Mouse (Mus musculus) MEL (cell line): ENCODE measurements around the gene Tmem198. TPM values are rescaled to one million over a fixed set of nuclear protein-coding genes. Genes with fewer than 3 reads are reported as not detected.

Source experiments
- DNase-seq: peaks from one replicate; pipeline ENCODE4 v3.0.0; 2011; ENCODE audit warnings: low read depth, low spot score
- H3K27ac ChIP-seq: 2 replicates; pipeline ENCODE4 v1.5.1; 2012; ENCODE audit warnings: low read depth, mild to moderate bottlenecking, control low read depth, low read length, moderate library complexity; ENCODE audit not compliant: control insufficient read depth
- H3K27me3 ChIP-seq, 2 experiments: fragments of 150-350 bp in 1 of 2; sonication (generic) in 1 of 2; 2 replicates each; pipeline ENCODE4 v1.6.1; 2012; ENCODE audit warnings: low read length in 2 of 2, mild to moderate bottlenecking in 2 of 2, improper control_type of control experiment in 1 of 2, moderate library complexity in 1 of 2; ENCODE audit not compliant: insufficient read depth in 2 of 2, control insufficient read depth in 1 of 2
- H3K36me3 ChIP-seq, 2 experiments: 2 replicates each; pipeline ENCODE4 v1.6.1; 2012 to 2014; ENCODE audit warnings: low read length in 2 of 2, improper control_type of control experiment in 1 of 2, inconsistent platforms in 1 of 2, mild to moderate bottlenecking in 1 of 2; ENCODE audit not compliant: insufficient read depth in 2 of 2, control insufficient read depth in 1 of 2
- H3K4me1 ChIP-seq, 2 experiments: fragments of 150-350 bp in 1 of 2; sonication (generic) in 1 of 2; 2 replicates each; pipeline ENCODE4 v1.6.1; 2012; ENCODE audit warnings: low read length in 2 of 2, improper control_type of control experiment in 1 of 2, mild to moderate bottlenecking in 1 of 2; ENCODE audit not compliant: insufficient read depth in 2 of 2, control insufficient read depth in 1 of 2
- H3K4me3 ChIP-seq, 2 experiments: fragments of 150-350 bp in 1 of 2; sonication (generic) in 1 of 2; 2 replicates each; pipeline ENCODE4 v1.5.1; 2012; ENCODE audit warnings: low read depth in 2 of 2, low read length in 2 of 2, mild to moderate bottlenecking in 2 of 2, moderate library complexity in 2 of 2, control low read depth in 1 of 2, improper control_type of control experiment in 1 of 2; ENCODE audit not compliant: control insufficient read depth in 1 of 2, insufficient read depth in 1 of 2
- H3K79me2 ChIP-seq: 2 replicates; pipeline ENCODE4 v1.6.1; 2012; ENCODE audit warnings: mild to moderate bottlenecking, low read length, moderate library complexity; ENCODE audit not compliant: control insufficient read depth, poor library complexity, insufficient read depth
- H3K9ac ChIP-seq: 2 replicates; pipeline ENCODE4 v1.6.1; 2012; ENCODE audit warnings: low read depth, mild to moderate bottlenecking, control low read depth, low read length, moderate library complexity; ENCODE audit not compliant: control insufficient read depth, poor library complexity, severe bottlenecking
- H3K9me3 ChIP-seq: fragments of 150-350 bp; sonication (generic); replicated peaks from 2 replicates; pipeline ENCODE4 v1.6.1; 2012; ENCODE audit warnings: mild to moderate bottlenecking, low read length, improper control_type of control experiment, moderate library complexity; ENCODE audit not compliant: insufficient read depth
- CHD1 ChIP-seq: IDR thresholded peaks from 2 replicates; pipeline ENCODE4 v1.6.1; 2012; ENCODE audit warnings: low read depth, mild to moderate bottlenecking, inconsistent platforms, low read length, improper control_type of control experiment
- CHD2 ChIP-seq: IDR thresholded peaks from 2 replicates; pipeline ENCODE4 v1.6.1; 2011; ENCODE audit warnings: low read length, improper control_type of control experiment
- E2F4 ChIP-seq: IDR thresholded peaks from 2 replicates; pipeline ENCODE4 v1.6.1; 2011; ENCODE audit warnings: low read depth, low read length, improper control_type of control experiment, borderline replicate concordance
- ELF1 ChIP-seq: IDR thresholded peaks from 2 replicates; pipeline ENCODE4 v1.6.1; 2014; ENCODE audit warnings: low read depth, mild to moderate bottlenecking, inconsistent platforms, low read length, improper control_type of control experiment, moderate library complexity
- EP300 ChIP-seq, 2 experiments: IDR thresholded peaks; 2 replicates each; pipeline ENCODE4 v1.6.1; 2011; ENCODE audit warnings: improper control_type of control experiment in 2 of 2, low read length in 2 of 2, low read depth in 1 of 2, mild to moderate bottlenecking in 1 of 2
- ETS1 ChIP-seq: IDR thresholded peaks from 2 replicates; pipeline ENCODE4 v1.6.1; 2012; ENCODE audit warnings: low read depth, mild to moderate bottlenecking, inconsistent platforms, low read length, improper control_type of control experiment, moderate library complexity
- GABPA ChIP-seq: IDR thresholded peaks from 2 replicates; pipeline ENCODE4 v1.6.1; 2012; ENCODE audit warnings: low read depth, mild to moderate bottlenecking, inconsistent platforms, low read length, improper control_type of control experiment, moderate library complexity
- GATA1 ChIP-seq: IDR thresholded peaks from 2 replicates; pipeline ENCODE4 v1.6.1; 2011; ENCODE audit warnings: low read depth, low read length, improper control_type of control experiment
- HCFC1 ChIP-seq: IDR thresholded peaks from 2 replicates; pipeline ENCODE4 v1.6.1; 2012; ENCODE audit warnings: low read depth, mild to moderate bottlenecking, inconsistent platforms, low read length, improper control_type of control experiment, moderate library complexity
- JUND ChIP-seq: IDR thresholded peaks from 2 replicates; pipeline ENCODE4 v1.6.1; 2011; ENCODE audit warnings: low read depth, mild to moderate bottlenecking, improper control_type of control experiment, low read length
- KAT2A ChIP-seq: conservative IDR thresholded peaks from 2 replicates; pipeline ENCODE4 v1.6.1; 2012; ENCODE audit warnings: low read depth, low read length, improper control_type of control experiment, inconsistent platforms
- MAFK ChIP-seq: IDR thresholded peaks from 2 replicates; pipeline ENCODE4 v1.6.1; 2011; ENCODE audit warnings: low read depth, mild to moderate bottlenecking, low read length, improper control_type of control experiment, borderline replicate concordance
- MAX ChIP-seq: IDR thresholded peaks from 2 replicates; pipeline ENCODE4 v1.6.1; 2011; ENCODE audit warnings: low read length, improper control_type of control experiment
- MAZ ChIP-seq: IDR thresholded peaks from 2 replicates; pipeline ENCODE4 v1.6.1; 2012; ENCODE audit warnings: low read depth, mild to moderate bottlenecking, inconsistent platforms, low read length, improper control_type of control experiment
- MEF2A ChIP-seq: IDR thresholded peaks from 2 replicates; pipeline ENCODE4 v1.6.1; 2014; ENCODE audit warnings: low read depth, mild to moderate bottlenecking, inconsistent platforms, low read length, improper control_type of control experiment; ENCODE audit not compliant: poor library complexity, insufficient replicate concordance, severe bottlenecking; ENCODE audit errors: extremely low read depth
- MXI1 ChIP-seq: IDR thresholded peaks from 2 replicates; pipeline ENCODE4 v1.6.1; 2011; ENCODE audit warnings: mild to moderate bottlenecking, low read depth, low read length, improper control_type of control experiment
- MYC ChIP-seq: IDR thresholded peaks from 2 replicates; pipeline ENCODE4 v1.6.1; 2011; ENCODE audit warnings: low read depth, mild to moderate bottlenecking, low read length, improper control_type of control experiment, moderate library complexity
- NELFE ChIP-seq: IDR thresholded peaks from 2 replicates; pipeline ENCODE4 v1.6.1; 2011; ENCODE audit warnings: low read depth, low read length, improper control_type of control experiment
- NRF1 ChIP-seq: IDR thresholded peaks from 2 replicates; pipeline ENCODE4 v1.6.1; 2014; ENCODE audit warnings: low read depth, mild to moderate bottlenecking, inconsistent platforms, low read length, improper control_type of control experiment, moderate library complexity; ENCODE audit not compliant: poor library complexity, insufficient read depth, severe bottlenecking
- POLR2A ChIP-seq, 2 experiments: IDR thresholded peaks; 2 replicates each; pipeline ENCODE4 v1.6.1; 2011 to 2012; ENCODE audit warnings: low read length in 2 of 2, mild to moderate bottlenecking in 2 of 2, control low read depth in 1 of 2, improper control_type of control experiment in 1 of 2, low read depth in 1 of 2, moderate library complexity in 1 of 2; ENCODE audit not compliant: control insufficient read depth in 1 of 2, insufficient read depth in 1 of 2, poor library complexity in 1 of 2
- POLR2AphosphoS5 ChIP-seq: IDR thresholded peaks from 2 replicates; pipeline ENCODE4 v1.6.1; 2012; ENCODE audit warnings: low read depth, borderline replicate concordance, mild to moderate bottlenecking, inconsistent platforms, low read length, moderate library complexity, mixed read lengths
- RAD21 ChIP-seq: IDR thresholded peaks from 2 replicates; pipeline ENCODE4 v1.6.1; 2011; ENCODE audit warnings: mild to moderate bottlenecking, low read depth, low read length, improper control_type of control experiment
- RCOR1 ChIP-seq: IDR thresholded peaks from 2 replicates; pipeline ENCODE4 v1.6.1; 2012; ENCODE audit warnings: low read depth, mild to moderate bottlenecking, inconsistent platforms, low read length, improper control_type of control experiment
- SIN3A ChIP-seq: IDR thresholded peaks from 2 replicates; pipeline ENCODE4 v1.6.1; 2012; ENCODE audit warnings: low read length, improper control_type of control experiment, inconsistent platforms
- SMC3 ChIP-seq: IDR thresholded peaks from 2 replicates; pipeline ENCODE4 v1.6.1; 2011; ENCODE audit warnings: low read depth, low read length, improper control_type of control experiment
- TAL1 ChIP-seq: IDR thresholded peaks from 2 replicates; pipeline ENCODE4 v1.6.1; 2012; ENCODE audit warnings: mild to moderate bottlenecking, inconsistent platforms, low read length, moderate library complexity, mixed read lengths
- TBP ChIP-seq: IDR thresholded peaks from 2 replicates; pipeline ENCODE4 v1.8.0; 2011; ENCODE audit warnings: low read depth, low read length, improper control_type of control experiment
- TCF12 ChIP-seq: IDR thresholded peaks from 2 replicates; pipeline ENCODE4 v1.6.1; 2014; ENCODE audit warnings: low read depth, mild to moderate bottlenecking, inconsistent platforms, low read length, improper control_type of control experiment, moderate library complexity
- UBTF ChIP-seq: IDR thresholded peaks from 2 replicates; pipeline ENCODE4 v1.6.1; 2012; ENCODE audit warnings: low read depth, mild to moderate bottlenecking, inconsistent platforms, low read length, improper control_type of control experiment, moderate library complexity, borderline replicate concordance; ENCODE audit not compliant: insufficient read depth
- USF1 ChIP-seq: IDR thresholded peaks from 2 replicates; pipeline ENCODE4 v1.6.1; 2014; ENCODE audit warnings: low read depth, mild to moderate bottlenecking, inconsistent platforms, low read length, improper control_type of control experiment, moderate library complexity
- USF2 ChIP-seq, 2 experiments: IDR thresholded peaks; 2 replicates each; pipeline ENCODE4 v1.6.1; 2011 to 2012; ENCODE audit warnings: improper control_type of control experiment in 2 of 2, low read length in 2 of 2, borderline replicate concordance in 1 of 2, inconsistent platforms in 1 of 2, low read depth in 1 of 2, mild to moderate bottlenecking in 1 of 2; ENCODE audit not compliant: insufficient read depth in 1 of 2
- ZC3H11A ChIP-seq: IDR thresholded peaks from 2 replicates; pipeline ENCODE4 v1.6.1; 2012; ENCODE audit warnings: low read depth, mild to moderate bottlenecking, inconsistent platforms, low read length, improper control_type of control experiment
- ZMIZ1 ChIP-seq: IDR thresholded peaks from 2 replicates; pipeline ENCODE4 v1.6.1; 2012; ENCODE audit warnings: low read depth, mild to moderate bottlenecking, inconsistent platforms, low read length, improper control_type of control experiment, moderate library complexity
- ZNF384 ChIP-seq: IDR thresholded peaks from 2 replicates; pipeline ENCODE4 v1.6.1; 2012; ENCODE audit warnings: low read depth, mild to moderate bottlenecking, inconsistent platforms, low read length, improper control_type of control experiment
- polyA plus RNA-seq, 2 experiments: library from polyadenylated mRNA; stranded (reverse) in 1 of 2; unstranded in 1 of 2; fragments of >175 nt in 1 of 2; fragments of >200 nt in 1 of 2; gene quantifications; 2 replicates each; pipeline versions ENCODE4 v1.2.1 to v1.2.4; 2012; ENCODE audit warnings: low replicate concordance in 2 of 2, low read depth in 1 of 2; ENCODE audit not compliant: insufficient read length in 2 of 2, insufficient read depth in 1 of 2, missing spikeins in 1 of 2
- total RNA-seq: library from RNA; depleted of rRNA; stranded (reverse); fragments of 300-350 nt; gene quantifications from 2 replicates; pipeline ENCODE4 v1.2.3, GENCODE M21; 2012; rRNA removed

Tmem198 gene
- 0.33 and 0.65 TPM in 2 replicates for total RNA-seq
- polyA plus RNA-seq, result 1 to 10 TPM in 1 of 2 experiments, not detected in 1; 1.4 TPM

DNA sequence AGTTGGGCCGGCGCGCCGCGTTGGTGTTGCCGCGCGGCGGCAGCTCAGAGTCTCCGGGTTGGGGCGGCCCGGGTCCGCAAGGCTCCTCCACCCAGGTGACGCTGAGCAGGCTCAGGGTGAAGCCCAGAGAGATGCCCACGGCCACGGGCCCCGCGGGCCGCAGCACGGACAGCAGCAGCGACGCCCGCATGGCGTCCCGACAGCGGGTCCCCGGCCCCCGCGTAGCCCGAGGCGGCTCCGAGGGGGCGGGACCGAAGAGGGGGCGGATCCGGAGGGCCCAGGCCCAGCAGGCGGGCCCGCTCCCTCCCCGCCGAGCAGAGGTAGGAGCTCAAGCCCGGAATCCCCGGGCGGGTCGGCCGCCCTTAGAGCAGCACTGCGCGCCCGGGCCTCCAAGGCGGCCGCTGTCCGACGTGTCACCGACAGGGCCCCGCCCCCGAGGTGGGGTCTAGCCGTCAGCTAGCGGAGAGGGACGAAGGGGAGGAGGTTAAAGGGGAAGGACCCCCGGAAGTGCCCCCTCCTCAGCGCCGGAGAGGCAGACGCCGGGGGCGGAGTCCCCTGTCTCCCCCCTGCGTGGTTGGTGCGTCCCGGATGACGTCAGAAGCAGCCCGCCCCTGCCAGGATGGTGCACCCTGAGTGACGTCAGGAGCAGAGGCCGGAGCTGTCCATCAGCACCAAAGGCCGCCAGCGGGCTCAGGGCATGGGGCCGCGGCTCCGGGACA is at the start of gene Tmem198, which contains the start of gene Chpf:
Gene Tmem198, plus strand, starts transcription at position 617 of the 719 bp plus-strand sequence.
Gene Chpf, minus strand, starts transcription at position 392 of the 719 bp plus-strand sequence.
- Histone ChIP-seq H3K9me3 (no peaks in the 10 kb centered on the region), H3K4me3 (peak within 1 kb of the TSS; percentile 86 to 90), H3K4me1 (0 out of 4 replicates have a peak, but pooled peaks cover 0 to 4% of the 10 kb centered on the region in 2 experiments), H3K27me3 (no peaks in the 10 kb centered on the region), H3K27ac (peak within 1 kb of the TSS; percentile 39), H3K79me2 (peaks cover 3% of the 10 kb centered on the region; the same call in 1 of the 2 replicates), H3K9ac (peak within 1 kb of the TSS; percentile 89), H3K36me3 (peaks cover 0 to 5% of the 10 kb centered on the region in 2 experiments; a peak in 3 of 4 replicates)
- DNase-seq, result peak; percentile 97
- TF ChIP-seq MAFK, result no peak
- peak; percentile 25; the same call in 1 of the 2 replicates for TF ChIP-seq USF1
- no peak for TF ChIP-seq UBTF
- peak; percentile 80 to 91; a peak in 3 of 4 replicates for TF ChIP-seq POLR2A (IDR thresholded peaks at IDR 0.05; ENCODE audit: control insufficient read depth in 1 of 2, insufficient read depth in 1 of 2, low read depth in 1 of 2, low read length in 2 of 2, poor library complexity in 1 of 2)
- peak; percentile 75; the same call in 1 of the 2 replicates for TF ChIP-seq GABPA
- peak; percentile 79 for TF ChIP-seq NELFE
- no peak for TF ChIP-seq ZC3H11A
- peak; percentile 86 for TF ChIP-seq ELF1
- TF ChIP-seq CHD1, result 0 out of 2 replicates have a peak, but pooled peaks have one; percentile 90
- TF ChIP-seq NRF1, result 0 out of 2 replicates have a peak, but pooled peaks have one; percentile 4
- TF ChIP-seq SIN3A, result peak; percentile 96
- TF ChIP-seq TAL1, result no peak
- no peak for TF ChIP-seq RCOR1
- TF ChIP-seq USF2 (IDR thresholded peaks at IDR 0.05; ENCODE audit: borderline replicate concordance in 1 of 2, insufficient read depth in 1 of 2, low read depth in 1 of 2, low read length in 2 of 2), result no peak
- TF ChIP-seq ZNF384, result no peak
- no peak for TF ChIP-seq SMC3
- TF ChIP-seq MXI1, result peak; percentile 94
- TF ChIP-seq MAX, result peak; percentile 17; the same call in 1 of the 2 replicates
- TF ChIP-seq KAT2A, result no peak; the same call in 1 of the 2 replicates
- TF ChIP-seq ETS1, result peak; percentile 48; the same call in 1 of the 2 replicates
- 0 out of 2 replicates have a peak, but pooled peaks have one; percentile 27 for TF ChIP-seq TBP
- TF ChIP-seq GATA1, result no peak
- TF ChIP-seq RAD21, result no peak
- TF ChIP-seq POLR2AphosphoS5, result no peak
- TF ChIP-seq HCFC1, result peak; percentile 82
- TF ChIP-seq E2F4, result no peak
- peak; percentile 9; the same call in 1 of the 2 replicates for TF ChIP-seq TCF12
- peak; percentile 97 for TF ChIP-seq MAZ
- TF ChIP-seq MEF2A, result no peak
- TF ChIP-seq JUND, result no peak
- no peak for TF ChIP-seq CHD2
- no peak for TF ChIP-seq EP300 (IDR thresholded peaks at IDR 0.05; ENCODE audit: low read depth in 1 of 2, low read length in 2 of 2)
- TF ChIP-seq MYC, result no peak
- 0 out of 2 replicates have a peak, but pooled peaks have one; percentile 51 for TF ChIP-seq ZMIZ1
